Comparison of ENCODE assay signal across 8 mouse cellular contexts in the genomic region with DNA sequence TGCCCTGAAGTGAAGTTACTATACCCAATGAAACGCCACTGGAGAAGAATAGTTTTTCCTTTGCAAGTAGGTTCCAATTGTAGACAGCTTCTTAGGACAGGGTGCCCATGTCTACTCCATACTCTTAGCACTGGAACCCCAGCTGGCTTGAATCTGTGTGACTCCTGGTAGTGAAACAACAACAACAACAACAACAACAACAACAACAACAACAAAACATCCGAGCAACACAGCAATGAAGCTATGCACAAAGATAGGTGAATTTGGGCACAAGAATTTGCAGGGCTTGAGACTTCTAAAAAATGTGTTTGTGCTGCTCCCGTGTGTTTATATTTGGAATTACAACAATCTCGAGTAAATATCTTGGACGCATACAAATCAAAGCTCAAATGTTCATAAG.
DNase-seq lines count a peak whose midpoint lies in the region; ATAC-seq lines count a peak whose summit lies in the region.

No protein-coding gene starts in this region.

- ATAC-seq in frontal cortex, adult (ENCODE audit: low TSS enrichment) = 0 out of 2 replicates have a peak, but pooled peaks have one; percentile 47

- DNase-seq in frontal cortex, postnatal 25 days (ENCODE audit: low spot score in 2 of 2) = no peak
- DNase-seq in right cerebral cortex, adult 2 months (ENCODE audit: low spot score in 2 of 2) = peak; percentile 1 to 6
- no peak for DNase-seq in right cerebral cortex, postnatal 36 days (ENCODE audit: low spot score in 2 of 2)
- DNase-seq in induced T-regulatory cell, adult 2 months (ENCODE audit: low read depth) = peak; percentile 20
- DNase-seq in retina, postnatal 7 days (ENCODE audit: low read depth, low spot score) = peak; percentile 8
- DNase-seq in urinary bladder, adult 18-20 months (ENCODE audit: low spot score in 2 of 2) = no peak
- DNase-seq in spleen, postnatal 4 days (ENCODE audit: low spot score in 2 of 2) = no peak

Comparison
In these comparisons a context has a peak if more than half of its experiments do, and no peak if none do; other contexts are left out.
1. DNase-seq: peak in right cerebral cortex, adult 2 months (2 of 2), induced T-regulatory cell, adult 2 months (single experiment) and retina, postnatal 7 days (single experiment); none in frontal cortex, postnatal 25 days (0 of 2), right cerebral cortex, postnatal 36 days (0 of 2), urinary bladder, adult 18-20 months (0 of 2) and spleen, postnatal 4 days (0 of 2).